Mouse (Mus musculus): ENCODE measurements around the gene Cst13.

Cst13 gene

DNA sequence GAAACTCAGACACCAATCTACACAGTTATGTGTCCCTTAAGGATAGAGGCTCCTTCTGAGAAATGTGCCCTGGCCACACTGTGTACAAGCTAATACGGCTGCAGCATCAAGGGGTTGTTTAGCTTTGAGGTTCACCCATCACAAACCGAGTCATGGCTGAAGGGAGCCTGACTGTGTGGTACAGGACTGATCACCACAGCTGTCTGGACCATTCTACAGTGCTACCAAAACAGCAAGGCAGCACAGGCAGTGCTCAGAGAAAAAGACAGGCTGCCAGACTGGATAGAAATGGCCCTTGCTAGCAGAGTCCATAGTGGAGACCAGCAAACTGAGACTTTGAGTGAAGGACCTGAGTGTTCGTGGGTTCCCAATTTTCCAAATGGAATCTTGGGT is 54.3 kb downstream of the Cst13 start:
- in situ Hi-C loops (cut with MboI; ENCODE audit: unreplicated experiment in 2 of 2): loop anchor here (10.0 kb wide), 3 partner anchors 309 to 1791 kb away; partner anchors contain the start of gene Acss1 (in 1 of the 2)

GRCm38 (mm10) chr2:148874617-148875334 is 54.9 kb downstream of the Cst13 start:
- in situ Hi-C loops (cut with MboI; ENCODE audit: unreplicated experiment in 2 of 2): loop anchor here (5.0 to 25.0 kb wide), 7 partner anchors 202 to 1790 kb away; partner anchors contain the start of genes Sstr4 (in 2 of the 2), 3300002I08Rik (in 1 of the 2), Acss1 (in 1 of the 2) and Nxt1 (in 1 of the 2)

GRCm38 (mm10) chr2:148875335-148875811 is 55.5 kb downstream of the Cst13 start, which contains the start of gene Cst3:
Gene Cst3 (minus strand): TSS chr2:148875692.
- in situ Hi-C loops (cut with MboI; ENCODE audit: unreplicated experiment in 2 of 2): loop anchor here (5.0 to 25.0 kb wide), 7 partner anchors 203 to 1789 kb away; partner anchors contain the start of genes Sstr4 (in 2 of the 2), 3300002I08Rik (in 1 of the 2), Acss1 (in 1 of the 2) and Nxt1 (in 1 of the 2)

- in situ Hi-C loops (cut with MboI; ENCODE audit: unreplicated experiment in 2 of 2): loop anchor here (5.0 to 25.0 kb wide), 7 partner anchors 205 to 1788 kb away; partner anchors contain the start of genes Sstr4 (in 2 of the 2), 3300002I08Rik (in 1 of the 2), Acss1 (in 1 of the 2) and Nxt1 (in 1 of the 2)
Observed at GRCm38 (mm10) chr2:148877016-148877770, 57.3 kb downstream of the Cst13 start.

- in situ Hi-C loops (cut with MboI; ENCODE audit: unreplicated experiment in 2 of 2): loop anchor here (5.0 to 25.0 kb wide), 7 partner anchors 206 to 1786 kb away; partner anchors contain the start of genes Sstr4 (in 2 of the 2), 3300002I08Rik (in 1 of the 2), Acss1 (in 1 of the 2) and Nxt1 (in 1 of the 2)
Observed at GRCm38 (mm10) chr2:148878641-148879130, 58.8 kb downstream of the Cst13 start.

DNA sequence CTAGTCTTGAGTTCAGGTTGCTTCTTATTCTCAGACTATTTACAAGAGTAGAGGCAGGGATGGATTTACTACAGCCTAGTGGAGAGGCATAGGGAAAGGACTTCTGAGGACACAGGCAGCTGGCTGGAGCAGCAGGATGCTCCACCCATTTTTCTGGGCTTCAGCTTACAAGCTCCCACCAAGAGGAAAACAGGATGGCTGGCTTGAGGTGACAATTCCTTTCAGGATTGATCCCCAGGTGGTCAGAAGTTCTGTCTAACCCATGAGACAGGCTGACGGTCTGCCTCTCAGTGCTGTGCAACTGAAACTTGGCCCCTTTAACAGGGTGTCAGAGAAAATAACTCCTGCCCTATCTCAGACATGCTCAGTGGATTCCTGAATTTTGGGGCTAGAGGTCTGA is 59.3 kb downstream of the Cst13 start:
- in situ Hi-C loops (cut with MboI; ENCODE audit: unreplicated experiment in 2 of 2): loop anchor here (5.0 to 25.0 kb wide), 7 partner anchors 207 to 1786 kb away; partner anchors contain the start of genes Sstr4 (in 2 of the 2), 3300002I08Rik (in 1 of the 2), Acss1 (in 1 of the 2) and Nxt1 (in 1 of the 2)
